Mouse (Mus musculus) lung, postnatal 0 days (tissue): ENCODE measurements at regions not wholly inside any gene's neighbourhood (a gene's known extent, or its start where the extent isn't known, plus 50 kb on each side); places are given as distances from the start of the nearest gene placed in this dataset.

Source experiments
- ATAC-seq: fragments of 200-750 bp; cut with Nextera tagmentation; 2 replicates; pipeline ENCODE4 v1.8.0; 2017; ENCODE audit warnings: moderate library complexity
- DNase-seq: peaks from one replicate; pipeline ENCODE4 v3.0.0-alpha.2; 2016; ENCODE audit warnings: low spot score
- H3K27ac ChIP-seq: fragments of 300-500 bp; sonication (generic); 2 replicates; pipeline ENCODE4 v1.5.1; 2014; ENCODE audit warnings: antibody characterized with exemption, mild to moderate bottlenecking, low read length, mixed read lengths
- H3K27me3 ChIP-seq: fragments of 300-500 bp; sonication (generic); replicated peaks from 2 replicates; pipeline ENCODE4 v1.6.1; 2014; ENCODE audit warnings: low read length, mixed read lengths; ENCODE audit not compliant: insufficient read depth
- H3K36me3 ChIP-seq: fragments of 300-500 bp; sonication (generic); 2 replicates; pipeline ENCODE4 v1.6.1; 2014; ENCODE audit warnings: low read length, mixed read lengths; ENCODE audit not compliant: insufficient read depth
- H3K4me1 ChIP-seq: fragments of 300-500 bp; sonication (generic); 2 replicates; pipeline ENCODE4 v1.6.1; 2014; ENCODE audit warnings: antibody characterized with exemption, low read depth, low read length, mixed read lengths; ENCODE audit not compliant: insufficient read depth
- H3K4me2 ChIP-seq: fragments of 300-500 bp; sonication (generic); replicated peaks from 2 replicates; pipeline ENCODE4 v1.6.1; 2014; ENCODE audit warnings: low read depth, mild to moderate bottlenecking, low read length, moderate library complexity, mixed read lengths
- H3K4me3 ChIP-seq: fragments of 300-500 bp; sonication (generic); 2 replicates; pipeline ENCODE4 v1.5.1; 2014; ENCODE audit warnings: low read depth, low read length
- H3K9ac ChIP-seq: fragments of 300-500 bp; sonication (generic); replicated peaks from 2 replicates; pipeline ENCODE4 v1.6.1; 2014; ENCODE audit warnings: low read depth, mild to moderate bottlenecking
- H3K9me3 ChIP-seq: fragments of 300-500 bp; sonication (generic); 2 replicates; pipeline ENCODE4 v1.6.1; 2016; ENCODE audit warnings: low read length, mixed read lengths
- CTCF ChIP-seq: IDR thresholded peaks from 2 replicates; pipeline ENCODE4 v1.5.1; 2016; ENCODE audit warnings: antibody characterized with exemption, mild to moderate bottlenecking
- EP300 ChIP-seq: IDR thresholded peaks from 2 replicates; pipeline ENCODE4 v1.6.1; 2016; ENCODE audit warnings: antibody characterized with exemption, mild to moderate bottlenecking, control low read depth
- WGBS: fragments of 180-500 bp; shearing (Covaris S2); extraction: QIAGEN DNeasy Blood & Tissue Kit; methylation state at CpG from one replicate; pipeline ENCODE4 v1.1.7; 2014; 5-methylcytosine and 5-hydroxymethylcytosine counted together

DNA sequence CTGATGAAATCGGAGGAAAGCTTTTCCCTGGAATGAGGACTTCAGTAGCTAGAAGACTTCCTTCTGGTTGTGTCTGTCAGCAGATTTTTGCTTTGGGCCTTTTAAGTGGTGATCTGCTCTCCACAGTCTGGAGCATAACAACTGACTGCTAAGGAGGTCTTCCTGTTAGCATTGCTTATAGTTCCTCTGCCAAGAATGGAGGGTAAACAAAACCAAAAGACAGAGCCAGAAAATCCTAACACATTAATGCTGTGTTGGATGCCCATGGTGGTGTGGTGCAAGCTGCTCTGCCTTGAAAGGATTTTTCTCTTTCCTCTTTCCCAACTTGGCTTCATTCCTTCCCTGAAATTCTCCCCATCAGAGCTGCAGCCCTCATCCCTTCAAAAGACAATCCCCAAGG lies 901.0 kb downstream of the Dnah5 start:
- Histone ChIP-seq H3K36me3 (no peaks in the 10 kb centered on the region), H3K4me2 (no peak overlapping the region), H3K4me1 (no peaks in the 10 kb centered on the region), H3K9me3 (no peaks in the 10 kb centered on the region), H3K9ac (no peak overlapping the region), H3K27me3 (no peaks in the 10 kb centered on the region), H3K4me3 (no peak overlapping the region), H3K27ac (no peak overlapping the region)
- WGBS = 38% methylated on average over 1 of the region's 1 CpGs
- ATAC-seq = no peak
- TF ChIP-seq EP300 (no peak), CTCF (no peak)
- peak; percentile 33 for DNase-seq

DNA sequence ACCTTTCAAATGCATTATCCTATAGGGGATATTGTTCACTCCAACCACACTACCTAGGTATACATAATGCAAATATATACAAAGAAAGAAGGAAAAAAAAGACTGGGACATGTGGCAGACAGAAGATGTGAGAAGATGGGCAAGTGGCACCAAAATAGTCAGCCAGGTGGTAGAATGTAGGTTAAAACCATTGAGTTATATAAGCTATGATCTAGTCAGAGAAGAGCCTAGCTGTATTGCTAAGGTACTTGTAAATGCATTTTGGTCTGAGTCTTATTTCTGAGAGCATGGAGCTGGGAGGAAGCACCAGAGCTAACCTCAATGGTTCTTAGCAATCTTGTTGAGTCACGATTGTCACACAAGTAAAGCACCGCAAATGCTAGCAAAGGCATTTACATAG lies 943.1 kb downstream of the Dnah5 start:
- Histone ChIP-seq H3K4me3 (no peak overlapping the region), H3K9me3 (no peaks in the 10 kb centered on the region), H3K4me2 (no peak overlapping the region), H3K36me3 (no peaks in the 10 kb centered on the region), H3K27me3 (no peaks in the 10 kb centered on the region), H3K9ac (no peak overlapping the region), H3K4me1 (no peaks in the 10 kb centered on the region), H3K27ac (no peak overlapping the region)
- 91% methylated on average over 2 of the region's 2 CpGs for WGBS
- ATAC-seq (no peak), DNase-seq (no peak)
- no peak for TF ChIP-seq EP300
- no peak for TF ChIP-seq CTCF
